Mouse (Mus musculus): ENCODE data around the gene Hoxd3.

DNA sequence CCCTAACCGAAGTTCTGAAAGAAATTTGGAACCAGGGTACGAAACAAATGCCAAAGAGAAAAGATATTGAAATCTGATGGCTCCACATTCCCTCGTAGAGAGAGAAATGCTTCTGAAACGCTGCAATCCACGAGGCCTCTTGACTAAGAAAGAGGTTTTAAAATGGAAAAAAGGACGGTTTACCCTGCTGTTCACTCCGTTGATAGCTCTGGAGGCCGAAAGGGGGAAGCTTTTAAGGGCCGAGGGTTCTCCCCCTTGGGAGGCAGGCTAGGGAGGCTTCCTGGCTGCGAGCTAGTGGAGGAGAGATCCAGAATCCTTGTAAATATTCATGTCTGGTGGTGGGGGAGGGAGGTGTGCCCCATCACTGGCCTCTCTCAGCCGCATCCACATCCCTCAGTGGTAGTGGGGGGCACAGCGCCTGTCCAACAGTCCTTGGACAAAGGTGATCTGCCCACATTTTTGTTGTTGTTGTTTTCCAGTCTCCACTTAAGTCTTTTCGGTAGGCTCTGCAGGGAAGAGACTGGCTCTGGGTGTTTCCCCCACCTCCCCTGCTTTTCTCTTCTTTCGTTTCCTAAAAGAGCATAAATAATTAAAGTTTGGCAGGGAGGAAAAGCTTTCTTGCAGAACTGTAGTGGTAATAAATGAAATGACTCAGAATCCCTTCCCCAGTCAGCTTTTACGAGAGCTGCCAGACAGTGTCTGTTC lies 32.7 kb upstream of the Hoxd3 start, which contains the start of gene Hoxd11:
- no peak for TF ChIP-seq CTCF (IDR thresholded peaks at IDR 0.05)
- no peak for TF ChIP-seq EP300 (IDR thresholded peaks at IDR 0.05)
